Mouse (Mus musculus) limb, embryonic 15.5 days (tissue): ENCODE data around the gene Cd44. TPM values are rescaled to one million over a fixed set of nuclear protein-coding genes. Genes with fewer than 3 reads are reported as not detected.
A peak's percentile ranks its signal among the peaks of the same experiment; 100 is the strongest.

Experiments used
- ATAC-seq: fragments of 200-750 bp; cut with Nextera tagmentation; 2 replicates; pipeline ENCODE4 v1.8.0; 2017; ENCODE audit warnings: low read depth, moderate TSS enrichment; ENCODE audit not compliant: insufficient number of reproducible peaks, low FRiP score, low TSS enrichment
- H3K27ac ChIP-seq: fragments of 300-500 bp; sonication (generic); 2 replicates; pipeline ENCODE4 v1.5.1; 2015; ENCODE audit warnings: moderate library complexity, mild to moderate bottlenecking, inconsistent platforms
- H3K27me3 ChIP-seq: fragments of 300-500 bp; sonication (generic); 2 replicates; pipeline ENCODE4 v1.6.1; 2015; ENCODE audit warnings: inconsistent platforms
- H3K36me3 ChIP-seq: fragments of 300-500 bp; sonication (generic); 2 replicates; pipeline ENCODE4 v1.6.1; 2015; ENCODE audit warnings: inconsistent platforms
- H3K4me1 ChIP-seq: fragments of 300-500 bp; sonication (generic); 2 replicates; pipeline ENCODE4 v1.6.1; 2015; ENCODE audit warnings: inconsistent platforms
- H3K4me2 ChIP-seq: fragments of 300-500 bp; sonication (generic); 2 replicates; pipeline ENCODE4 v1.6.1; 2015; ENCODE audit warnings: mild to moderate bottlenecking, inconsistent platforms
- H3K4me3 ChIP-seq: fragments of 300-500 bp; sonication (generic); 2 replicates; pipeline ENCODE4 v1.5.1; 2015; ENCODE audit warnings: mild to moderate bottlenecking, inconsistent platforms
- H3K9ac ChIP-seq: fragments of 300-500 bp; sonication (generic); 2 replicates; pipeline ENCODE4 v1.6.1; 2015; ENCODE audit warnings: inconsistent platforms
- H3K9me3 ChIP-seq: fragments of 300-500 bp; sonication (generic); 2 replicates; pipeline ENCODE4 v1.6.1; 2016; ENCODE audit warnings: inconsistent platforms
- WGBS: fragments of 180-500 bp; shearing (Covaris S2); methylation state at CpG from one replicate; pipeline ENCODE4 v1.1.7; 2015; 5-methylcytosine and 5-hydroxymethylcytosine counted together
- polyA plus RNA-seq: library from polyadenylated mRNA; unstranded; fragments of >200 nt; fragmentation: Nextera tagmentation; extraction: Ambion mirVana; gene quantifications from 2 replicates; pipeline ENCODE4 v1.2.1, GENCODE M21; 2015

Gene Cd44
- polyA plus RNA-seq, 1 experiment from 2014 or later, result 50.2 TPM

DNA sequence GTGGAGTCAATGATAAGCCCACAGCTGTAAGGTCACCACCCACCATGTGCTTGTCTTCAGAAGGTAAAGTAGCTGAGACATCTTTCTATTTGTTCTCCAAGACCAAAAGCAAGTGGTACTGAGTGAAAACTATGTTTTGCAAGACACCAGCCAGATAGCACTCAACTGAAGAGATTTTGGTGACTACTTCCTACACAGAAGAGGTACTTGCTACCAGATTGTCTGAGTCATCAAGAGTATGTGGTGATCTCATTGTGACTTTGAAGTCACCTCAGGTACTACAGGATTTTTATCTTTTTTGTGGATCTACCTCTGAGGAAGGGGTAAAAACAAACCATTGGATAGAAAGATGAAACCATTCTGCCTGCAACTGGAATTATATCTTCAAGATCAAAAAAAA is 69.9 kb downstream of the Cd44 start:
- no peaks in the 10 kb centered on the region for H3K4me1 ChIP-seq
- no peak overlapping the region for H3K27ac ChIP-seq
- no peaks in the 10 kb centered on the region; the same call in 1 of the 2 replicates for H3K36me3 ChIP-seq
- no peak overlapping the region for H3K4me2 ChIP-seq
- no peak for ATAC-seq
- H3K4me3 ChIP-seq, result no peak overlapping the region
- no peak overlapping the region for H3K9ac ChIP-seq
- H3K9me3 ChIP-seq, result no peaks in the 10 kb centered on the region
- H3K27me3 ChIP-seq, result no peaks in the 10 kb centered on the region

DNA sequence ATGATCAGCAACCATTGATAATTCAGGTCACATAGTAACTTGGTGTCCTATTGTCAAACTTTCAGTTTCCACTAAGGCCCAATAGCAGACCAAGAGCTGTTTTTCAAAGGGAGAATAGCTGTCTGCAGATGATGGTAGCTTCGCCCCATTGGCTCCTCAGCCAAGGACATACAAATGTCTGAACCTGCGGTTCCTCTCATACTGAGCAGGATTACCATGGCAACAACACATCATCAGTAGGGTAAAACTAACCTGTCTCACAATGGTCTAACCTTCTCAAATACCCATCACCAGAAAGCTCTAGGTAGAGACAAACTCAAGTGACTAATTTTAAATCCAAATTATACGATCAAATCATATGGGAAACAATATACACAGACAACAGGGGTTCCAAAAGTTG is 72.3 kb downstream of the Cd44 start:
- Histone ChIP-seq H3K4me1 (no peaks in the 10 kb centered on the region), H3K4me2 (no peak overlapping the region), H3K27me3 (no peaks in the 10 kb centered on the region), H3K4me3 (no peak overlapping the region), H3K9ac (no peak overlapping the region), H3K36me3 (no peaks in the 10 kb centered on the region; the same call in 1 of the 2 replicates), H3K9me3 (no peaks in the 10 kb centered on the region), H3K27ac (no peak overlapping the region)
- WGBS, result 88% methylated on average over 3 of the region's 3 CpGs
- no peak for ATAC-seq

DNA sequence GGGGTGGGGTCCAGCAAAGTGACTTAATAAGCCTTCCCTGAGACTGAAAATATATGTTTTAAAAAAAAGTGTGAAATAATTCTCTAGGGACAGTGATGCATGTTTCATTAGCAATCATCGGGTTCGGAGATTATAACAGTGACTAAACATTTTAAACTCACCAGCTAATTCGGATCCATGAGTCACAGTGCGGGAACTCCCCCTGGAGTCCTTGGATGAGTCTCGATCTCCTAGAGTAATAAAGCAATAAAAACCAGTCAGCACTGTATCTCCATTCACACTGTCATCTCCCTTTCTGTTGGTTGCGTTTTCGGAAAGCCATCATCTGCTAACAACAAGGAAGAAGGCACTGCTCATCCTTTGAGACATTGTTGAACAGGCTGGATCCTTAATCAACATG is 73.1 kb downstream of the Cd44 start:
- ATAC-seq, result no peak
- Histone ChIP-seq H3K27me3 (no peaks in the 10 kb centered on the region), H3K9me3 (no peaks in the 10 kb centered on the region), H3K4me1 (no peaks in the 10 kb centered on the region), H3K36me3 (peaks cover 3% of the 10 kb centered on the region; the same call in 1 of the 2 replicates), H3K4me2 (no peak overlapping the region), H3K4me3 (no peak overlapping the region), H3K27ac (no peak overlapping the region), H3K9ac (no peak overlapping the region)
- WGBS, result 61% methylated on average over 7 of the region's 7 CpGs

DNA sequence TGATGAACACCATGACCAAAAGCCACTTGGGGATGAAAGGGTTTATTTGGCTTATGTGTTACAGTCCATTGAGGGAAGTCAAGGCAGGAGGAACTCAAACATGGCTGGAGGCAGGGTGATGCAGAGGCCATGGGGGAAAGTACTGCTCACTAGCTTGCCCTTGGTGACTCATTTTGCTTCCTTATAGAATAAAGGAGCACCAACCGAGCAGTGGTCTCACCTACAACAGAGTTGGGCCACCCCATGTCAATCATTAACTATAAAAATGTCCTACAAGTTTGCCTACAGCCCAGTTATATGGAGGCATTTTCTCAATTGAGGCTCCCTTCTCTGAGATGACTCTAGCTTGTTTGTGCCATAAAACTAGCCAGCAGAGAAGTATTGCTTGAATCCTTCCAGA is 73.6 kb downstream of the Cd44 start:
- H3K4me3 ChIP-seq, result no peak overlapping the region
- 86% methylated on average over 1 of the region's 1 CpGs for WGBS
- no peak overlapping the region for H3K9ac ChIP-seq
- H3K4me2 ChIP-seq, result no peak overlapping the region
- no peaks in the 10 kb centered on the region for H3K27me3 ChIP-seq
- no peaks in the 10 kb centered on the region for H3K4me1 ChIP-seq
- no peak for ATAC-seq
- no peaks in the 10 kb centered on the region for H3K9me3 ChIP-seq
- H3K27ac ChIP-seq, result no peak overlapping the region
- peaks cover 6% of the 10 kb centered on the region; the same call in 1 of the 2 replicates for H3K36me3 ChIP-seq

DNA sequence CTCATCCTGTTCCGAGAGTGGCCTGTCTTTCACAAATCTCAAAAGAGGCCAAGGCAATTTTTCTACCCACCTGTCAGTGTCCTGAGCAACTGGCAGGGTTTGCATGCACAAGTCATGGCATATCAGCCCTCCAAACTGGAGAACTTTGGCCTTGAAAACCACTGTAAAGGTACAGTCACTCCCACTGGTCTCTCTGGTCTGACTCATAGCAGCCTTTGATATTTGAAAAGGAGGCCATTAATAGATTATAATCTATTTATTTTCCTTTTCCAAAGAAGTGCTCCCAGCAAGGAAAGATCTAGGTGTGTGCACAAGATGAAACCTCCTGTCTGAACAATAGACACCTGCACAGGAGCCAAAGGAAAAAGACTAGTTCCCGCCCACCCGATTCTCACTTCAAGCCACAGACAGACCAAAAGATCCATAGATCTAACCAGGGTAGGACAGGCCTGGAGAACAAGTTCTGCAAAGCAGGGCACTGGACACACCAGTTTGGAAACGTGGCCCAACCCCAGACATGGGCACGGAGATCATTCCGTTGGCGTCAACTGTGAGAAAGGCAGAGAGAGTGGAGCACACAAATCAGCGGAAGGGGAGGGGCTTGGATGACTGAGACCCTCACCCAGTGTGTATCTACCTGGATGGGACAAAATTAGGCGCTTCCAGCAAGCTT is 75.4 kb downstream of the Cd44 start:
- H3K27me3 ChIP-seq, result no peaks in the 10 kb centered on the region
- H3K4me3 ChIP-seq, result no peak overlapping the region
- H3K36me3 ChIP-seq, result peaks cover 6% of the 10 kb centered on the region; the same call in 1 of the 2 replicates
- no peak overlapping the region for H3K9ac ChIP-seq
- no peaks in the 10 kb centered on the region for H3K9me3 ChIP-seq
- H3K4me1 ChIP-seq, result no peaks in the 10 kb centered on the region
- no peak overlapping the region for H3K4me2 ChIP-seq
- no peak overlapping the region for H3K27ac ChIP-seq
- 84% methylated on average over 9 of the region's 9 CpGs for WGBS
- no peak for ATAC-seq

DNA sequence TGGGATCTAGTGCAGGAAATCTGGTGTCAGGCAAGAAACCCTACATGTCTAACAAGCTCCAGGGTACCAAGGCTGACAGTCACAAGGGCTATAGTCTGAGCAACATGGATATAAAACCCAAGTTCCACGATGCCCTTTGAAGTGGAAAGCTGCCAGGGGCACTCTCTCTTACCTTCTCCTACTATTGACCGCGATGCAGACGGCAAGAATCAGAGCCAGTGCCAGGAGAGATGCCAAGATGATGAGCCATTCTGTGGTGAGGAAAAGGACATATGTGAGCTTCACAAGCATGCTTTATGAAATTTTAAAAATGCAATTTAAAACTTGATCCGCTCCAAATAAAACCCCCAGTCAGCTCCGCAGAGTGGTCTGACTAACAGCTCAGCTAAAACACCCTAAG is 79.4 kb downstream of the Cd44 start:
- Histone ChIP-seq H3K27me3 (no peaks in the 10 kb centered on the region), H3K4me3 (no peak overlapping the region), H3K4me2 (no peak overlapping the region), H3K9ac (no peak overlapping the region), H3K36me3 (peaks cover 6% of the 10 kb centered on the region; the same call in 1 of the 2 replicates), H3K4me1 (peaks cover 9% of the 10 kb centered on the region), H3K9me3 (no peaks in the 10 kb centered on the region), H3K27ac (no peak overlapping the region)
- WGBS, result 78% methylated on average over 6 of the region's 6 CpGs
- no peak for ATAC-seq

DNA sequence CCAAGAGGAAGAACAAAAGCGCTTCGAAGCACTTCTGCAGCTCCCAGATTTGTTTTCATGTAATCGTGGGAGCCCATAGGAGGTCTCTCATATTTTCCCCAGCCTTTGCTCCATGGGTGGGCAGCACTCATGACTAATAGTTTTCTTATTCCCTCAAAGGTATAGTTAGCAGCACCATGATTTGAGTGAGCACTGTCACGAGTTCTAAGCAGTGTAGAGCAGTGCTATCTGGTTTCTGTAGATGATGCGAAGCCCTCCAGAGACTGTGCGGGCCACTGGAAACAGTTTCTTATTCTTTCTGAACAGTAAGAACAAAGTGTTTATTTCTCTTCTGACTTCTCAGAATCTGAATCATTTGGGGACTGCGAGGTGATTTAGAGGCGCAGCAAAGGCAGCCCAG is 80.7 kb downstream of the Cd44 start:
- no peaks in the 10 kb centered on the region for H3K9me3 ChIP-seq
- H3K27me3 ChIP-seq, result no peaks in the 10 kb centered on the region
- H3K27ac ChIP-seq, result peak overlapping the region; percentile 0; the same call in 1 of the 2 replicates
- 64% methylated on average over 8 of the region's 8 CpGs for WGBS
- no peak overlapping the region for H3K9ac ChIP-seq
- no peak overlapping the region for H3K4me3 ChIP-seq
- H3K4me1 ChIP-seq, result peaks cover 9% of the 10 kb centered on the region
- no peak for ATAC-seq
- H3K4me2 ChIP-seq, result no peak overlapping the region
- H3K36me3 ChIP-seq, result peaks cover 6% of the 10 kb centered on the region; the same call in 1 of the 2 replicates

DNA sequence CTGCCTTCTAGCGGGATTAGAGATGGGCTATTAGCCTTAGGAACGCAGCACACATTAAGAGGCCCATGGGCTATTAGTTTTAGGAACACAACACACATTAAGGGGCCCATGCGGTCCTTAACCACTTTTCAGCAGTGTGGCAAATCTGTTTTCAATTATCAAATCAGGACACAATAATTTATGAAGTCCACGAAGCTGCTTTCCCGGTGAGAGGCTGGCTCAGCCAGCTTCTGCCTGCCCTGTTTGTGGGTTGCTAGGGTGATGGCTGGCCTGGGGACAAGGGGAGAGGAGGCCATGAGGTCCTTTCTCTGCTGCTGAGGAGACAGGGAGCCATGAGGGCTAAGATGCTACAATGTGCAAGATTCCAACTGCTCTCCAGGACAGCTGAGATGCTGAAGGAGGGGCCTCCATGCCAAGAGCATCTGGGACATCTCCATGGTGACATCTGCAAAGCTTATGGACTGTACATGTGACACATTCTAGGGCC is 81.2 kb downstream of the Cd44 start:
- no peaks in the 10 kb centered on the region for H3K27me3 ChIP-seq
- H3K27ac ChIP-seq, result peak overlapping the region; percentile 0
- no peak overlapping the region for H3K9ac ChIP-seq
- no peaks in the 10 kb centered on the region for H3K9me3 ChIP-seq
- no peak overlapping the region for H3K4me2 ChIP-seq
- ATAC-seq, result peak; percentile 72; the same call in 1 of the 2 replicates
- WGBS, result 28% methylated on average over 5 of the region's 5 CpGs
- peaks cover 6% of the 10 kb centered on the region; the same call in 1 of the 2 replicates for H3K36me3 ChIP-seq
- H3K4me3 ChIP-seq, result no peak overlapping the region
- peaks cover 9% of the 10 kb centered on the region for H3K4me1 ChIP-seq

DNA sequence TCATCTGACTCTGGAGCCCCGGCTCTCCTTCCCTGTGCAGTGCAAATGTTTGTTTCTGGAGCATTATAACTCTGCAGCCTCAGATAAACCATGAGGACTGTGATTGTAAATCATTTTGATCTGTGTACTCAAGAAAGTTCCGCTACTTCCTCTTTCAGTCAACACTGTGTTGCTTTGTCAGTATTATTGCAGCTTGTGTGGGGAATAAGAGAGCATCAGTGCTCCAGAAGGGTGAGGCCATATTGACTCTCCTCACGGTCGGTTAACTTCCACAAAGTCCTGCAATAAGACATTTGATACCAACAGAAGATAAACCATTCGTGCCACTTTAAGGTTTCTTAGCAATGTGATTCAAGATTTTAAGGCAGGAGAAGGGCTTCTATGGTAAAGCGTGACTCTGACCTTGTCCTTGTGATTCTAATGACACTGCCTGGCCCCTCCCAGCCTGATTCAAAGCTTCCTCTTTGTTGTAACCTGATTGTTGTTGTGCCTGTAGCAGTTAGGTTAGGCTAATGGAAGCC is 86.1 kb downstream of the Cd44 start:
- peaks cover 4% of the 10 kb centered on the region for H3K4me1 ChIP-seq
- no peaks in the 10 kb centered on the region for H3K36me3 ChIP-seq
- no peak overlapping the region for H3K27ac ChIP-seq
- no peak for ATAC-seq
- no peak overlapping the region for H3K4me2 ChIP-seq
- 68% methylated on average over 6 of the region's 6 CpGs for WGBS
- H3K27me3 ChIP-seq, result no peaks in the 10 kb centered on the region
- H3K4me3 ChIP-seq, result no peak overlapping the region
- no peak overlapping the region for H3K9ac ChIP-seq
- no peaks in the 10 kb centered on the region for H3K9me3 ChIP-seq

DNA sequence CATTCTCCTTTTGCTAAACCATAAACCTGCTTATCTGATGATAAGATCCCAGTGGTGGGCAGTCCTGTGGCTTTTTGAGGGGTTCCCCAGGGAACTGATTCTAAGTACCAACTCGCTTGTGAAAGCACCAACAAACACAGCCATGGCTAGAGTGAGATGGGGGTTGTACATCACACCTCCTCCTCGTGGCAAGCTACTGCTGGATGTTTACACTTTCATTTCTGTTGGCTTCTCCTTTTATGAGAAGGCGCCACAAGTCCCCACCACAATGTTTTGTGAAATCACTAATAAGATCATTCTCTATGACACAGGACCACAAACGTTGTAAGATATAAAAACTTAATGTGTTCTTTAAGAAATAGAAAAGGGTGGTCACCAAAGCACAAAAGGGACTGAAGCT is 88.7 kb downstream of the Cd44 start:
- H3K4me2 ChIP-seq, result no peak overlapping the region
- H3K27ac ChIP-seq, result no peak overlapping the region
- no peak overlapping the region for H3K4me3 ChIP-seq
- no peak overlapping the region for H3K9ac ChIP-seq
- WGBS, result 59% methylated on average over 4 of the region's 4 CpGs
- H3K9me3 ChIP-seq, result no peaks in the 10 kb centered on the region
- ATAC-seq, result no peak
- H3K4me1 ChIP-seq, result no peaks in the 10 kb centered on the region
- no peaks in the 10 kb centered on the region for H3K27me3 ChIP-seq
- H3K36me3 ChIP-seq, result no peaks in the 10 kb centered on the region

DNA sequence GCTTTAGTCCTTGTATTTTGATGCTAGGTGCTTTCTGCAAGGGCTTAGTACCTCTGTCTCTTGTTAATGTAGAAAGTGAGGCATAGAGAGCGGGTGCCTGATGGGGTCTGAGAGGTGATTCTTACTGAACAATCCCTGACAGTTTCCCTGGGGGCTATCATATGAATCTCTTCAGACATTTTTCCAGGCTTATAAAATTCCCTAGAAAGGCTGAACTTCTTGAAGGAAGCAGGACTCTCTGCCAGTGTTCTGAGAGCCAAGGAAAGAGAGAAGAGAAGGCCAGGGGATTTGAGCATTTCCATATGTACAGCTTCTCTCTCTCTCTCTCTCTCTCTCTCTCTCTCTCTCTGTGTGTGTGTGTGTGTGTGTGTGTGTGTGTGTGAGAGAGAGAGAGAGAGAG is 92.0 kb downstream of the Cd44 start:
- H3K9me3 ChIP-seq, result no peaks in the 10 kb centered on the region
- H3K36me3 ChIP-seq, result no peaks in the 10 kb centered on the region
- 51% methylated on average over 1 of the region's 1 CpGs for WGBS
- no peak overlapping the region for H3K4me2 ChIP-seq
- ATAC-seq, result no peak
- no peak overlapping the region for H3K27ac ChIP-seq
- no peak overlapping the region for H3K9ac ChIP-seq
- no peaks in the 10 kb centered on the region for H3K4me1 ChIP-seq
- no peaks in the 10 kb centered on the region for H3K27me3 ChIP-seq
- H3K4me3 ChIP-seq, result no peak overlapping the region

DNA sequence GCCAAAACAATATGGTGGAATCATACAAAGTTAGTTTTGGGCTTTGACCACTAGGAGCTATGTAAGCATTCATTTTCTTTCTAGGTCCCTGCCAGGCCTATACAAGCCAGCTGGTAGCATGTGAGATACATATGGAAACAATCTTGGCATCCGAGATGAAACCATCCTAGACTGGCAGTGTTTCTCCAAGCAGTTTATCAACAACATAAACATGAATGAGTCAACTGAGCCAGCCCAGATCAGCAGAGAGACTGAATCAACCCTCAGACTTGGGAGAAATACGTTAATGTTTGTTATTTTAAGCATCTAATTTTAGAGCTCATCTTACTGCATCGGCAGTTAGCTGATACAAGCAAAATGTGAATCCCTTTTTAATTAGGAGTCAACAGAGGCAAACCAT is 93.8 kb downstream of the Cd44 start:
- Histone ChIP-seq H3K9ac (no peak overlapping the region), H3K27me3 (no peaks in the 10 kb centered on the region), H3K9me3 (no peaks in the 10 kb centered on the region), H3K36me3 (no peaks in the 10 kb centered on the region), H3K4me3 (no peak overlapping the region), H3K4me1 (no peaks in the 10 kb centered on the region), H3K27ac (no peak overlapping the region), H3K4me2 (no peak overlapping the region)
- whole genome bisulfite sequencing, result 58% methylated on average over 3 of the region's 3 CpGs
- ATAC-seq, result no peak
